Mouse (Mus musculus) urinary bladder, postnatal 36 days (tissue): ENCODE measurements around the gene Mrpl37.

ENCODE experiments used
- DNase-seq, 2 experiments: peaks; one replicate each; pipeline ENCODE4 v3.0.0; 2022; ENCODE audit warnings: low spot score in 2 of 2, mixed read lengths in 1 of 2

Gene Mrpl37

GRCm38 (mm10) chr4:107019027-107019426 is 47.6 kb downstream of the Mrpl37 start:
- DNase-seq, result peak in 1 of 2 experiments; percentile 40

DNA sequence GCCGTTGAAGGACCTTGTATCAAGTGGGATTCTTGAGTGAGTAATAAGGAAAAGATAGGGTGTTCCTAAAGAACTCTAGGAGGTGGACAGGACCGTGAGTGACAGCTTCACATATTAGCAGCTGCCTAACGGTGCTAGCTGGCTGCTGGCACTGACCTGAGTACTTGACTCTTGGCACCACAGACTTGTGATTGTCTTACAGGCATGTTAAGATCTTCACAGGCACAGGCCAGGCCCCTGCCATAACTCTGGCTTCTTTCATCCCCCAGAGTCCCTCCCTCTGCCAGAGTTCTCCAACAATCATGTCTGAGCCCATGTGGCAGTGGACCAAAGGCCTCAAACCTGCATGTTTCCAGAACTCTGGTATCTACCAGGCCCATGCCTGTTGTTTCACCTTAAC is 48.1 kb downstream of the Mrpl37 start:
- DNase-seq, result no peak

DNA sequence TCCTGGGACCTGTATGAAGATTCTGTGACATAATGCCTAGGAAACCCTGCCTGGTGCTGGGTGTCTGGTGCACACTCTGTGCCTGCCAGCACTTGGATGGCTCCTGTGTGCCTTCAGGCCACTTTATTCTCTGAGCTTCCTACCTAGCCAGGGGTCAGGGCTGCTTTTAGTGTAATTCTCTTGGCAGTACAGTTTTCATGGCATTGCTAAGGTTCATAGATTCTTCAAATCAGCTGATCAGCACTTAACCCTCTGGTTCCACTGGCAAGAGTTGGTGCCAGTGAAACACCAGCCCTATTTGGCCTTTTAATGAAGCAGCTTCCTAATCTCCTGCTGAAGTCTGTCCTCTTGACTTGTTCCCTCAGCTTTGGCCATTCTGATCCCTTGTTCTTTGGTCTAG is 49.4 kb downstream of the Mrpl37 start:
- no peak for DNase-seq

GRCm38 (mm10) chr4:107015971-107016511 is 50.6 kb downstream of the Mrpl37 start:
- DNase-seq, result peak in 1 of 2 experiments; percentile 24

DNA sequence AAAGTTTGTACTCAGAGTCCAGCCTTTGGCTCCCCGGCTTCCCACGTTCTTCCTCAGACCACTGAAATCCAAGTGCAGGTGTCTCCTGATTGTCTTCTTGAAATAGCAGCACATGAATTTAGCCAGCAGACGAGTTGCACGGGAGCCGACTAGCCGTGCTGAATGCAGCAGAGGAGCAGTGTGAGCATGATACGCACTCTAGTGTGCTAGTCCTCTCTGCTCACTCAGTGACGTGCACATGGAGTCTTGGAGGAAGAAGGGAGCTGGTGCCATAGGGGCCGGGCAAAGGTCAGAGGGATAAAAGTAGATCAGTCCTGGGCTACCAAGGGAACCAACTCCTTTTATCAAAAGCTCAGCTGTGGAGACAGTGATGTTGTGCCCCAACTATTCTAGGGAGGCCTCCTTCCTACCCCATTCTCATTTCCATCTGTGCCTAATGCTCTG is 52.8 kb downstream of the Mrpl37 start:
- DNase-seq, result no peak

DNA sequence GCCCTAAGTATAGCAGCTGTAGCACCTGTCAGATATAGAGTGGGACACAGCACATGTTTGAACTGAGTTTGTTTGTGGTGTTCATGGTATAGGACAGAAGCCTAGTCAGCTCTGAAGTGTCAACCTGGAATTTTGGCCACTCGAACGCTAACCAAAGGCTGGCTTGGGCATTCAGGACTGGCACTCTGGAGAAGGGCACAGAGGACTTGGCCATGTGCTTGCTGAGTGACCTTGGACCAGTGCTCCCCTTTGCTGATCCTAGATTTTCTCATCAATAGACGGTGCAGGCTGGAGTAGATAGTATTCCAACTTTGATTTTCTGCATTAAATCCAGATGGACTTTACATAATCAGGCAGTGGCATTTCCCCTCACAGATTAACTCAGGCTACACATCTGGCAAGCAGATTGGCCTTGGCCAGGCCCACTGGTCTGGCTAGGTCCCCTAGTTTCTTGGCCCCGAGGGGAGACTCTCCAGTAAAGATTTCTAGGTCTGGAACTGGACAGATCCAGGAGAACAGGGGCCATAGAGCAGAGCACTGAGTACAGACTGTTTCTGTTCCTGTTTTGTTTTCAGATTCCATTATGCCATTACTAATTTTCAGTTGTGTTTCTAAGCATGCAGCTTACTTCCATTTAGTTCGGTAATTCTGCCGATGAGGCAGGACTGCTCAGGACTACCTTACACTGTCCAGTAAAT is 53.4 kb downstream of the Mrpl37 start:
- DNase-seq, result peak in 1 of 2 experiments; percentile 57

DNA sequence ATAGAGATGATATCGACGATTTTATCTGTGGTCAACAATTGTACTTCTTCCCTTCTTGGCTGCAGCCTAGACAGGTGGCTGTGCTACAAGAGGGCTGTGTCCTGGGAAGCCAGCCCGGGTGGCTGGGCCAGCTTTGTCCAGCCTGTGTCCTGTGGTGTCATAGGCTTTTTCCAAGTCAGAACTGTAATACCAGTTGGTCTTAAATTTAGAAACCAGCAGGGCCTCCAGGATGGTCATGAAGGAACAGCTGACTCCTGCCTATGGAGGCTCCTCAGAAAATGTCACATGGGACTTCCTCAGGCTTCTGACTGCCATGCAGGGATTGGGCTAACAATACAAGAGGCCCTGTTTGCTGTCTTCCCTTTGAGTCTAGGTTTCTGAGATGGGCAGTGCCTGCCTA is 54.1 kb downstream of the Mrpl37 start:
- DNase-seq, result no peak

DNA sequence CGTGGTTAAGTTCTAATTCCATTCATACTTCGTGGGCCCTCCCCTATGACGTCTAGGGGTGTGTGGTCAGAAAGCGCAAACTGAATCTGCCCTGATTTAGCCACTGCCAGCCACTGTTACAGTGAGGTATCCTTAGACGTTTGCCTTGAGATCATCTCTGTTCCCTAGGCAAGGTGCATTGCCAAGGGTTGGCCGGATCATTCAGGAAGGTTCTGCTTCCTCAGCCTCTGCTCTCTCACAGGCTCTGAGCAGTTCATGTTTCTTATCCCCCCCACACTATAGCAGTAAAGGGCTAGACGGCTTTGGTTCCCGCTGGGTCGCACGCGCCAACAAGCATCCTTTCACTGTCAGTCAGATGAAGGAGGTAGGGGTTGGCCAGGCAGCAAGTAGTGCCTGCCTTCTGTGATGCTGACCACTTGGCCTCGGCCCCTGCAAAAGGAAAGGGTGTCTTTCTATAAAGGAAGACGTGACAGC is 54.6 kb downstream of the Mrpl37 start:
- DNase-seq, result no peak

- DNase-seq, result no peak
Observed at GRCm38 (mm10) chr4:107011325-107012004, 55.2 kb downstream of the Mrpl37 start.

DNA sequence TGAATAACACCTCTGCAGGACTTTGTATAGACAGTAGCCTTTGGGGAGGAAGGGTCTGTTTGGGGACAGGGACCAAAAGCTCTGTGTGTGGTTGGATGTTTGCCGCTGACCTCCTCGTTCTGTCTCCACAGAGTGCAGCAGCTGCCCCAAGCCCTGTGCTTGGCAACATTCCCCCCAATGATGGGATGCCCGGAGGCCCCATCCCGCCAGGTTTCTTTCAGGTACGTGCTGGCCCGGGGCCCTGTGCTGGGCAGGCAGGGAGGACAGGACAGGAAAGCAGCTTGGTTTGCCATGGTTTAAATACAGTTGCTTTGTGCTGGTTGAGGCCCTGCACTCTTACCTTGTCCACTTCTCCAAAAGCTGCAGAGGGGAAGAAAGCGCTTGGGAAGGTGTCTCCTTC is 57.1 kb downstream of the Mrpl37 start:
- no peak for DNase-seq

DNA sequence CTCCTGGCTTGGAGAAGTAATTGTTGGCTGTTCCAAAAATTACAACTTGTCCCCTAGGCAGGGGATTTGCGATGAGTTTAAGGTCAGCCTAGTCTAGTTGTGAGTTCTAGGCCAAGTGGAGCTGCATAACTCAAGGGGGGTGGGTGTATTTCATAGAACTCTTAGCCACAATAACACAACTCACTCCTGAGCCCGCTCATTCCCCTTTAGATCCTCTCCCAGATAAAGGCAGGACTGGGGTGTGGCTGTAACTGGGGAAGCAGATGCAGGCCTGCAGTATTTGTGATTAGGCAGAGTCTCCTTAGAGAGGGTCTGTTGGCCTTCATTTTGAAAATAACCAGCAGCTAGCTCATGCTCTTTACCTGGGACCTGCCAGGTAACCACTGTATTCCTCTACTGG is 58.5 kb downstream of the Mrpl37 start:
- no peak for DNase-seq

DNA sequence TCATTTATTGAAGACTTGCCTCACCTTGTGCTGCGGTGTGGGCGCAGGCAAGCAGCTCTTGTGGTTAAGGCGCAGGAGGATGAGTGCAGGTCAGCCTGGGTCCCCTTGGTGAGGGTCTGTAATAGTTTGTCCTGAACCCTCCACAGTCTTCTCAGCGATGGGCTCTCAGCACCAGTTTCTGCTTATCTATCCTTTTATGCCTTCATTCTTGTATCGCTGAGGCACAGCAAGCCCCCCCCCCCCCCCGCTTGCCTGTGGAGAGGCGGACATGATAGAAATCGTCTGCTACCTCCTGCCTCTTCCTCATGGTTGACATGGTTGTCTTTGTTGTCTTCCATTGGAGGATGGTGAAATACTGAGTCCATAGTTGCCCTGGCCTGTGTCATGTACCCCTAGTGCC is 59.3 kb downstream of the Mrpl37 start:
- no peak for DNase-seq

DNA sequence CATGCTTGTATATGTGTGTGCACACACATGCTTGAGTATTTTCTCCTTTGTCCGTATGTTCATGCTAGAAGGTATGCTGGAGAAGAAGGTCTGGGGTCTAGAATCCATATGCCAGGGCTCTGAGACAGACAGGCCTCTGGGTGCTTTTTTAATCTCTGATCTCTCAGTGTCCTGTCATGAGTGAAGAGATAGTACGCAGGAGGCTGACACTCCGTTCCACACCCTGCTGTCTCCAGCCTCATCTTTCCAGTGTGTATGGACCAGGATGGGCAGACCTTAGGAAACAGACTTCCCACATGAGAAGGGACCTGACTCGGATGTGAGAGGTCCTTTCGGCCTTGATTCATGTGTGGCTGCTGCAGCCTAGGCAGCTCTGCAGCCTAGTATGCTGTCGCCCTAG is 59.9 kb downstream of the Mrpl37 start:
- DNase-seq, result no peak

- no peak for DNase-seq
Observed at GRCm38 (mm10) chr4:107006229-107006628, 60.4 kb downstream of the Mrpl37 start.
